Mouse (Mus musculus): ENCODE data around the gene Tifab. TPM values are rescaled to one million over a fixed set of nuclear protein-coding genes. Genes with fewer than 3 reads are reported as not detected.

Tifab gene
- polyA plus RNA-seq, 1 experiment: not detected

DNA sequence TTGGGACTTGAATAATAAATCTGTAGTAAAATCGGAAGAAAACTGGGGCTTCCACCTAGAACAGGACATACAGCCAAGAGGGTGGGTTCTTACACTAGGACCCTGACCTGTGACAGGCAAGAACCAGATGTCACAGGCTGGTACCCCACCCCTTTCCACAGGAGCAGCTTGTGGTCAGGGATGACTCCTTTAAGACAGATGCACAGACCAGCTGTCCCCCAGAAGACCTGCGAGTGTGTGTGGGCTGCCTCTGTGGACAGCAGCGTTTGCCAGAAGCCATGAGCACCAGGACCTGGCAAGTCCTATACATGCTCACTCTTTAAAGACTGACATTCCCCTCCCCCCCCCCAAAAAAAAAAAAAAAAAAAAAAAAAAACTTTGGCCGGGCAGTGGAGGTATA lies 49.7 kb downstream of the Tifab start:
- peaks cover 55% of the 10 kb centered on the region for H3K79me2 ChIP-seq (ENCODE audit: control insufficient read depth, insufficient read depth)
- no peak overlapping the region for H3K4me2 ChIP-seq (ENCODE audit: low read depth)
- no peak overlapping the region for H3ac ChIP-seq (ENCODE audit: control insufficient read depth, insufficient read length)
- no peaks in the 10 kb centered on the region for H3K27me3 ChIP-seq (ENCODE audit: control insufficient read depth, insufficient read depth, insufficient read length)
- H3K36me3 ChIP-seq (ENCODE audit: control insufficient read depth, insufficient read depth): peaks cover 19% of the 10 kb centered on the region
- peak in 2 of 3 experiments; percentile 78 to 97 for TF ChIP-seq MYOD1 (IDR thresholded peaks at IDR 0.05; ENCODE audit: control insufficient read depth in 1 of 3, insufficient read length in 2 of 3, low read depth in 2 of 3)
- TF ChIP-seq E2F4 (IDR thresholded peaks at IDR 0.05; ENCODE audit: insufficient read depth): no peak
- peak; percentile 76 for TF ChIP-seq TCF3 (IDR thresholded peaks at IDR 0.05; ENCODE audit: insufficient read length, low read depth)
- TF ChIP-seq MYOG (IDR thresholded peaks at IDR 0.05; ENCODE audit: control insufficient read depth in 1 of 3, insufficient read depth in 1 of 3, insufficient read length in 2 of 3, low read depth in 2 of 3): peak in 2 of 3 experiments; percentile 80 to 96
- no peak overlapping the region for H3K4me3 ChIP-seq

DNA sequence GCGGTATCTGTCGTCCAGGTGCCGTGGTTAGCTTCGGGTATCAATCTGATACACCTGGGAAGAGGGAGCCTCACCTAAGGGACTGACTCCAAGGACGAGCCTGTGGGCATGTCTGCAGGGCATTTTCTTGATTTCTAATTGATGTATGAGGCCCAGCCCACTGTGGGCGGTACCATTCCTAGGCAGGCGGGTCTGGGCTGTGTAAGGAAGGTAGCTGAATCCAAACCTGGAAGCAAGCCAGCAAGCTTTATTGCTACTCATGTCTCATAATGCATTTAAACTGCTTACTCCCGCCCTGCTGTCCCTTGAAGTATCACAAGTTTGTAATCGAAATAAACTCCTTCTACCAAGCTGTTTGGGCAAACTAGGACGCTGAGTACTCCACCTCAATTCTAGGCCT lies 53.1 kb downstream of the Tifab start:
- no peaks in the 10 kb centered on the region for H3K27me3 ChIP-seq (ENCODE audit: control insufficient read depth, insufficient read depth, insufficient read length)

More for the DNA sequence above, 53.1 kb downstream of the Tifab start:
- Histone ChIP-seq H3K4me3 (no peak overlapping the region), H3K36me3 (ENCODE audit: control insufficient read depth, insufficient read depth) (peaks cover 16% of the 10 kb centered on the region), H3K79me2 (ENCODE audit: control insufficient read depth, insufficient read depth) (peaks cover 21% of the 10 kb centered on the region), H3K4me2 (ENCODE audit: low read depth) (no peak overlapping the region), H3ac (ENCODE audit: control insufficient read depth, insufficient read length) (no peak overlapping the region)
- TF ChIP-seq TCF12 (IDR thresholded peaks at IDR 0.05; ENCODE audit: insufficient read depth, poor library complexity, severe bottlenecking) (no peak), USF1 (IDR thresholded peaks at IDR 0.05; ENCODE audit: low read depth) (no peak), REST (IDR thresholded peaks at IDR 0.05; ENCODE audit: insufficient read depth, insufficient read length) (no peak), MYOG (IDR thresholded peaks at IDR 0.05; ENCODE audit: control insufficient read depth in 1 of 3, insufficient read depth in 1 of 3, insufficient read length in 2 of 3, low read depth in 2 of 3) (no peak), MYOD1 (IDR thresholded peaks at IDR 0.05; ENCODE audit: control insufficient read depth in 1 of 3, insufficient read length in 2 of 3, low read depth in 2 of 3) (no peak), E2F4 (IDR thresholded peaks at IDR 0.05; ENCODE audit: insufficient read depth) (no peak), CEBPB (IDR thresholded peaks at IDR 0.05; ENCODE audit: insufficient read depth, poor library complexity, severe bottlenecking) (no peak), TCF3 (IDR thresholded peaks at IDR 0.05; ENCODE audit: insufficient read length, low read depth) (no peak), POLR2A (IDR thresholded peaks at IDR 0.05; ENCODE audit: insufficient read length, low read depth) (no peak), MAX (IDR thresholded peaks at IDR 0.05; ENCODE audit: low read depth) (no peak), POLR2AphosphoS2 (IDR thresholded peaks at IDR 0.05; ENCODE audit: insufficient read length, low read depth) (no peak), SRF (IDR thresholded peaks at IDR 0.05; ENCODE audit: control insufficient read depth, insufficient read length, low read depth) (no peak)

Other genes starting within 250 kb of the Tifab start
- 62.8 TPM for gene H2afy, start 42.5 kb downstream of the Tifab start, polyA plus RNA-seq (2012; fragmentation: generic; extraction: Trizol)
- not detected for gene Neurog1, start 73.3 kb upstream of the Tifab start, polyA plus RNA-seq (2012; fragmentation: generic; extraction: Trizol)
- gene Cxcl14, start 117.7 kb upstream of the Tifab start, polyA plus RNA-seq (2012; fragmentation: generic; extraction: Trizol): not detected
- not detected for gene Gm3045, start 247.7 kb upstream of the Tifab start, polyA plus RNA-seq (2012; fragmentation: generic; extraction: Trizol)

All from myocyte (in vitro differentiated cells).